Mouse (Mus musculus) lung, postnatal 0 days (tissue): ENCODE measurements around the gene Evx2.

Experiments
- CTCF ChIP-seq: IDR thresholded peaks from 2 replicates; pipeline ENCODE4 v1.5.1; 2016; ENCODE audit warnings: antibody characterized with exemption, mild to moderate bottlenecking
- EP300 ChIP-seq: IDR thresholded peaks from 2 replicates; pipeline ENCODE4 v1.6.1; 2016; ENCODE audit warnings: antibody characterized with exemption, mild to moderate bottlenecking, control low read depth

- TF ChIP-seq EP300 (no peak), CTCF (no peak)
Observed at GRCm38 (mm10) chr2:74699664-74700545, 40.5 kb upstream of the Evx2 start.
